In the genomic region with DNA sequence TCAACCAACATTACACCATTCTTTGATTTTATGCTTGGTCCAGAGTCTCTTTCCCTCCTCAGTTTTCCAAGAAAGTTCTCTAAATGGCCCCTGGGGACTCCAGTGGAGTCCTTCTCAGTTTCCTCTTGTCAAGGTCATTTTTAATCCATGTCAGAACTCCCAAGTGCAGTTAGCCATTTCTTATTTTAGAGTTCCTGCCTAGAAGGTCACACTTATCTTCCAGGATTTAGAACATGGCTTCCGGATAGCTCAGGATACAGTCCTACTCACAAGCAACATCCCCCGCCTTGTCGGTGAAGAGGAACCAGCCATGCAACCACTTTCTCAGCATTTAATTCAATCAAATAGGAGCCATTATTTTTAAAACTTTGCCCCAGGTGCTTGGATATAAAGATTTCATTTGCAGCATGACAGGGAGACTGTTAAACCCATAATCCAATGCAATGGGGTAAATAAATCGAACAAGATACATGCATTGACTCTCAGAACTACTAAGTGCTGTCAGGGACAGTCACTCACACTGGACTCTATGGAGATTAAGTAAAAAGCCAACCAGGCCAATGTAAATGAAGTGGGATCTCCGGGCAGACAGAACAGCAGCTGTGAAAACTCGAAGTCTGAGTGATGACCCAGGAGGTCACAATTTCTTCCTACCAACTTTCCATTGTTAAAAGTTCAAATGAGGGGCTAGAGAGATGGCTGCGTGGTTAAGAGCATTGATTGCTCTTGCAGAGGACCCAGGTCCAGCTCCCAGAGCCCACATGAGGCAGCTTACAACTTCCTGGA, we compare ENCODE assay signal across 9 mouse cellular contexts. TPM values are rescaled to one million over a fixed set of nuclear protein-coding genes. Genes with fewer than 3 reads are reported as not detected.
A peak's percentile ranks its signal among the peaks of the same experiment; 100 is the strongest.
DNase-seq lines count a peak whose midpoint lies in the region; ATAC-seq and TF ChIP-seq lines count a peak whose summit lies in the region.
"Had no signal": no experiment of that assay in that cellular context is flagged by ENCODE, and none has a peak within 500 bp of the region (broad histone marks: within the 10 kb centered on the region; RNA-seq: fewer than 3 reads in every experiment).

No protein-coding gene starts in this region.

- TF ChIP-seq POLR2A in lung, adult 2 months (IDR thresholded peaks at IDR 0.05; ENCODE audit: borderline replicate concordance, extremely low read depth, low read depth, low read length): no peak

- TF ChIP-seq CTCF in lung, postnatal 0 days (IDR thresholded peaks at IDR 0.05): no peak
- no peak for TF ChIP-seq CTCF in lung, adult 2 months (IDR thresholded peaks at IDR 0.05; ENCODE audit: insufficient read depth, low read length)
- TF ChIP-seq CTCF in hindbrain, postnatal 0 days (IDR thresholded peaks at IDR 0.05; ENCODE audit: low read depth): no peak

- WGBS in embryonic facial prominence, embryonic 11.5 days: 60% methylated on average over 7 of the region's 7 CpGs
- WGBS in embryonic facial prominence, embryonic 10.5 days: 70% methylated on average over 7 of the region's 7 CpGs
- WGBS in lung, postnatal 0 days: 51% methylated on average over 7 of the region's 7 CpGs
- WGBS in lung, adult 2 months: 40% methylated on average over 7 of the region's 7 CpGs
- WGBS in hindbrain, postnatal 0 days: 59% methylated on average over 7 of the region's 7 CpGs
- WGBS in midbrain, embryonic 13.5 days: 65% methylated on average over 7 of the region's 7 CpGs

- no peak overlapping the region for H3K4me3 ChIP-seq in embryonic facial prominence, embryonic 11.5 days (ENCODE audit: low read depth, low read length)
- H3K4me3 ChIP-seq in embryonic facial prominence, embryonic 10.5 days: no peak overlapping the region
- no peak overlapping the region for H3K4me3 ChIP-seq in lung, postnatal 0 days (ENCODE audit: low read depth, low read length)
- no peak overlapping the region for H3K4me3 ChIP-seq in lung, adult 2 months (replicated peaks; ENCODE audit: extremely low read depth, low read depth, low read length)
- no peak overlapping the region for H3K4me3 ChIP-seq in hindbrain, postnatal 0 days (ENCODE audit: low read length)
- H3K4me3 ChIP-seq in midbrain, embryonic 13.5 days (replicated peaks): no peak overlapping the region

- H3K9ac ChIP-seq in embryonic facial prominence, embryonic 11.5 days (replicated peaks; ENCODE audit: low read length): no peak overlapping the region
- no peak overlapping the region for H3K9ac ChIP-seq in lung, postnatal 0 days (replicated peaks; ENCODE audit: low read depth)
- H3K9ac ChIP-seq in hindbrain, postnatal 0 days (replicated peaks; ENCODE audit: low read length): no peak overlapping the region
- H3K9ac ChIP-seq in midbrain, embryonic 13.5 days (replicated peaks): no peak overlapping the region

- H3K4me2 ChIP-seq in embryonic facial prominence, embryonic 11.5 days (ENCODE audit: low read depth, low read length): no peak overlapping the region
- no peak overlapping the region for H3K4me2 ChIP-seq in lung, postnatal 0 days (replicated peaks; ENCODE audit: low read depth, low read length)
- 0 out of 2 replicates have a peak overlapping the region, but pooled peaks have one; percentile 17 for H3K4me2 ChIP-seq in hindbrain, postnatal 0 days (ENCODE audit: low read depth, low read length)
- 0 out of 2 replicates have a peak overlapping the region, but pooled peaks have one; percentile 11 for H3K4me2 ChIP-seq in midbrain, embryonic 13.5 days (replicated peaks)

- no peak overlapping the region; the same call in 1 of the 2 replicates for H3K27ac ChIP-seq in embryonic facial prominence, embryonic 11.5 days (replicated peaks; ENCODE audit: low read depth, low read length)
- H3K27ac ChIP-seq in embryonic facial prominence, embryonic 10.5 days (replicated peaks): no peak overlapping the region; the same call in 1 of the 2 replicates
- H3K27ac ChIP-seq in lung, postnatal 0 days (ENCODE audit: low read length): peak overlapping the region; percentile 77
- H3K27ac ChIP-seq in hindbrain, postnatal 0 days: peak overlapping the region; percentile 63
- no peak overlapping the region for H3K27ac ChIP-seq in midbrain, embryonic 13.5 days

- H3K27me3 ChIP-seq in embryonic facial prominence, embryonic 11.5 days (ENCODE audit: control insufficient read depth, insufficient read depth, low read length): no peaks in the 10 kb centered on the region
- no peaks in the 10 kb centered on the region for H3K27me3 ChIP-seq in embryonic facial prominence, embryonic 10.5 days (replicated peaks; ENCODE audit: low read depth, poor library complexity, severe bottlenecking)
- H3K27me3 ChIP-seq in lung, postnatal 0 days (replicated peaks; ENCODE audit: insufficient read depth, low read length): no peaks in the 10 kb centered on the region
- no peaks in the 10 kb centered on the region for H3K27me3 ChIP-seq in hindbrain, postnatal 0 days (ENCODE audit: insufficient read depth, low read length)
- no peaks in the 10 kb centered on the region for H3K27me3 ChIP-seq in midbrain, embryonic 13.5 days

- no peak; the same call in 1 of the 2 replicates for TF ChIP-seq EP300 in lung, postnatal 0 days (IDR thresholded peaks at IDR 0.05)

- no peaks in the 10 kb centered on the region for H3K36me3 ChIP-seq in embryonic facial prominence, embryonic 11.5 days (replicated peaks; ENCODE audit: control insufficient read depth, insufficient read depth, low read depth, low read length)
- no peaks in the 10 kb centered on the region for H3K36me3 ChIP-seq in embryonic facial prominence, embryonic 10.5 days (replicated peaks)
- H3K36me3 ChIP-seq in lung, postnatal 0 days (ENCODE audit: insufficient read depth, low read length): no peaks in the 10 kb centered on the region
- no peaks in the 10 kb centered on the region for H3K36me3 ChIP-seq in hindbrain, postnatal 0 days (ENCODE audit: insufficient read depth, low read length)
- H3K36me3 ChIP-seq in midbrain, embryonic 13.5 days: no peaks in the 10 kb centered on the region

- ATAC-seq in embryonic facial prominence, embryonic 11.5 days (replicated peaks; ENCODE audit: insufficient number of reproducible peaks, low FRiP score, low TSS enrichment, low read depth): no peak
- peak; percentile 46 for ATAC-seq in lung, postnatal 0 days
- ATAC-seq in hindbrain, postnatal 0 days: no peak; the same call in 1 of the 2 replicates
- no peak for ATAC-seq in midbrain, embryonic 13.5 days

- no peaks in the 10 kb centered on the region for H3K4me1 ChIP-seq in embryonic facial prominence, embryonic 11.5 days (ENCODE audit: control insufficient read depth, insufficient read depth, low read length)
- H3K4me1 ChIP-seq in embryonic facial prominence, embryonic 10.5 days: peaks cover 22% of the 10 kb centered on the region
- peaks cover 7% of the 10 kb centered on the region; the same call in 1 of the 2 replicates for H3K4me1 ChIP-seq in lung, postnatal 0 days (ENCODE audit: insufficient read depth, low read depth, low read length)
- H3K4me1 ChIP-seq in lung, adult 2 months (ENCODE audit: control insufficient read depth, insufficient read depth, low read length): peaks cover 6% of the 10 kb centered on the region
- peaks cover 12% of the 10 kb centered on the region for H3K4me1 ChIP-seq in hindbrain, postnatal 0 days (ENCODE audit: insufficient read depth, low read length)
- peaks cover 14% of the 10 kb centered on the region for H3K4me1 ChIP-seq in midbrain, embryonic 13.5 days (replicated peaks)

- H3K9me3 ChIP-seq in embryonic facial prominence, embryonic 11.5 days (replicated peaks; ENCODE audit: control insufficient read depth, low read length): no peaks in the 10 kb centered on the region
- H3K9me3 ChIP-seq in embryonic facial prominence, embryonic 10.5 days: no peaks in the 10 kb centered on the region
- no peaks in the 10 kb centered on the region for H3K9me3 ChIP-seq in lung, postnatal 0 days (ENCODE audit: low read length)
- H3K9me3 ChIP-seq in hindbrain, postnatal 0 days (ENCODE audit: low read length): 0 out of 2 replicates have a peak, but pooled peaks cover 4% of the 10 kb centered on the region
- H3K9me3 ChIP-seq in midbrain, embryonic 13.5 days: no peaks in the 10 kb centered on the region

- DNase-seq in embryonic facial prominence, embryonic 11.5 days (ENCODE audit: low spot score): peak; percentile 18
- DNase-seq in embryonic facial prominence, embryonic 10.5 days (ENCODE audit: low spot score): no peak
- DNase-seq in lung, postnatal 0 days (ENCODE audit: low spot score): peak; percentile 42
- no peak for DNase-seq in lung, adult 2 months
- no peak for DNase-seq in hindbrain, postnatal 0 days (ENCODE audit: low spot score)
- no peak for DNase-seq in cerebellum, postnatal 10 days
- DNase-seq in natural killer cell, adult 2 months (ENCODE audit: low spot score in 2 of 2): no peak

RNA-seq across cellular contexts. Expression of a gene that starts 6.0 kb away (rescaled TPM):
- 0.58 and 0.75 TPM in 2 replicates for polyA plus RNA-seq in embryonic facial prominence, embryonic 11.5 days (2014; fragmentation: Nextera tagmentation; extraction: Ambion mirVana)
- polyA plus RNA-seq in embryonic facial prominence, embryonic 10.5 days (2016; fragmentation: Nextera tagmentation; extraction: Ambion mirVana): 0.42 and 0.45 TPM in 2 replicates
- polyA plus RNA-seq in lung, postnatal 0 days (2015; fragmentation: Nextera tagmentation; extraction: Ambion mirVana): 47.2 and 48.0 TPM in 2 replicates
- 11.0 and 24.1 TPM in 2 replicates for polyA plus RNA-seq in lung, adult 2 months (2012; rRNA removed)
- 1.9 and 4.5 TPM in 2 replicates for total RNA-seq in hindbrain, postnatal 0 days (2014; rRNA removed)
- polyA plus RNA-seq in hindbrain, postnatal 0 days (2015; fragmentation: Nextera tagmentation; extraction: Ambion mirVana): 2.3 and 2.5 TPM in 2 replicates
- 0.50 and 1.2 TPM in 2 replicates for polyA plus RNA-seq in midbrain, embryonic 13.5 days (2015; fragmentation: Nextera tagmentation; extraction: Ambion mirVana)
- total RNA-seq: megakaryocyte-erythroid progenitor cell, adult 5-6 weeks had no signal

Comparison
In these comparisons a context has a peak if more than half of its experiments do, and no peak if none do; other contexts are left out.
1. DNase-seq: peak in embryonic facial prominence, embryonic 11.5 days (single experiment) and lung, postnatal 0 days (single experiment); none in embryonic facial prominence, embryonic 10.5 days (single experiment), lung, adult 2 months (single experiment), hindbrain, postnatal 0 days (single experiment), cerebellum, postnatal 10 days (0 of 2) and natural killer cell, adult 2 months (0 of 2).
2. H3K27ac ChIP-seq: peak in lung, postnatal 0 days (single experiment) and hindbrain, postnatal 0 days (single experiment); none in embryonic facial prominence, embryonic 11.5 days (single experiment), embryonic facial prominence, embryonic 10.5 days (single experiment) and midbrain, embryonic 13.5 days (single experiment).
3. H3K4me2 ChIP-seq: peak in hindbrain, postnatal 0 days (single experiment) and midbrain, embryonic 13.5 days (single experiment); none in embryonic facial prominence, embryonic 11.5 days (single experiment) and lung, postnatal 0 days (single experiment).